Mouse (Mus musculus) kidney, embryonic 16.5 days (tissue): ENCODE data around the gene Zbtb16. TPM values are rescaled to one million over a fixed set of nuclear protein-coding genes. Genes with fewer than 3 reads are reported as not detected.
A peak's percentile ranks its signal among the peaks of the same experiment; 100 is the strongest.

Experiments used
- ATAC-seq: fragments of 200-750 bp; cut with Nextera tagmentation; 2 replicates; pipeline ENCODE4 v1.8.0; 2017; ENCODE audit warnings: moderate TSS enrichment; ENCODE audit not compliant: low FRiP score, low TSS enrichment
- H3K27ac ChIP-seq: fragments of 300-500 bp; sonication (generic); 2 replicates; pipeline ENCODE4 v1.5.1; 2014; ENCODE audit warnings: low read length
- H3K27me3 ChIP-seq: fragments of 300-500 bp; sonication (generic); 2 replicates; pipeline ENCODE4 v1.6.1; 2014; ENCODE audit warnings: low read length, control low read depth, mixed read lengths; ENCODE audit not compliant: insufficient read depth
- H3K36me3 ChIP-seq: fragments of 300-500 bp; sonication (generic); 2 replicates; pipeline ENCODE4 v1.6.1; 2014; ENCODE audit warnings: low read length, control low read depth, mixed read lengths; ENCODE audit not compliant: insufficient read depth
- H3K4me1 ChIP-seq: fragments of 300-500 bp; sonication (generic); 2 replicates; pipeline ENCODE4 v1.6.1; 2014; ENCODE audit warnings: low read length, control low read depth, mixed read lengths; ENCODE audit not compliant: insufficient read depth
- H3K4me2 ChIP-seq: fragments of 300-500 bp; sonication (generic); replicated peaks from 2 replicates; pipeline ENCODE4 v1.6.1; 2014; ENCODE audit warnings: low read depth, low read length
- H3K4me3 ChIP-seq: fragments of 300-500 bp; sonication (generic); 2 replicates; pipeline ENCODE4 v1.5.1; 2014; ENCODE audit warnings: mild to moderate bottlenecking, low read length
- H3K9ac ChIP-seq: fragments of 300-500 bp; sonication (generic); replicated peaks from 2 replicates; pipeline ENCODE4 v1.6.1; 2014; ENCODE audit warnings: low read length
- H3K9me3 ChIP-seq: fragments of 300-500 bp; sonication (generic); 2 replicates; pipeline ENCODE4 v1.6.1; 2016; ENCODE audit warnings: low read length, control low read depth
- WGBS: fragments of 180-500 bp; shearing (Covaris S2); extraction: QIAGEN DNeasy Blood & Tissue Kit; methylation state at CpG from one replicate; pipeline ENCODE4 v1.1.7; 2014; 5-methylcytosine and 5-hydroxymethylcytosine counted together
- polyA plus RNA-seq: library from polyadenylated mRNA; unstranded; fragments of >200 nt; fragmentation: Nextera tagmentation; extraction: Ambion mirVana; gene quantifications from 2 replicates; pipeline ENCODE4 v1.2.1, GENCODE M21; 2015

The Zbtb16 gene
- polyA plus RNA-seq, 1 experiment from 2014 or later: 1.8 TPM

DNA sequence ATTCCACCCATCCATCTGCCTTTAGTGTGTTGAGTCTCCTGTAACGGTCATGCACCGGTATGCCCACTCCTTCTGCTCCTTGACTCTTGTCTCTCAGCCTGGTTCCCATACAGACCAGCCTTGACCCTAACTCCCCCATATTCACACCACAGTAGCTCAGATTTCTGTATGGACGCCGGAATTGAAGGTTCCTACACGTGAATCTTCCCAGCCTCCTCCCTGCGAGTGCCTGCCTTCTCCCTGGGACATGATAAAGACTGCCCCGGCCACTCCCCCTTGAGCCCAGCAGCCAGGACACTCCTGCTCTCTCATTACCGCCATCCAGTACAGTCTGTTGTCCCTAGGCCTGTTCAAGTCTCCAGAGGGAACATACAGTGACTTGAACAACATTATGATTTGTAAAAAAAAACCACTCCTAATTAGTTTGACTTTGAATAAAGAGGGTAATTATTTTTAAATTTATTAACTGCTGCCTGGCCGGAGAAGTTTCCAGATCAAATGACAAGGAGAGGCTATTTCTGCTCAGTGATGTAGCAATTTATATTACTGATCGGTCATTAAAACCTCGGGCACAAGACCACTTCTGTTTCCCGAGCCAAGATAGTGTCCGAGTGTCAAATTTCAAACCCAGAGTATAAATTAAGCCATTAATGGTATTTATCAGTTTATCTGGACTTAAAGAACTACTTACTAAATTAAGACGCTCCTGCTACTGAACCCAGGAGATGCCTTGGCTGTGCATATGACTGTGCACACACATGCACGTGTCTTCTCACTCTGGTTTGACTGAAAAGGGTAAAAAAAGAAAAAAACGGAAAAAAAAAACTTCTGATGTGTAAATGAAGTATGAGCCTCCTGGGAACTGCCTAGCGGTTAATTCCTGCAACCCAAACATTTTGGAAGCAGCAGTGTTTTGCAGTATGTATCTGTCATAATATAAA lies 125.4 kb downstream of the Zbtb16 start:
- Histone ChIP-seq H3K4me3 (no peak overlapping the region), H3K27me3 (peaks cover 3% of the 10 kb centered on the region; the same call in 1 of the 2 replicates), H3K9ac (no peak overlapping the region), H3K4me1 (peaks cover 27% of the 10 kb centered on the region), H3K36me3 (no peaks in the 10 kb centered on the region), H3K4me2 (peak overlapping the region; percentile 26; the same call in 1 of the 2 replicates), H3K27ac (peak overlapping the region; percentile 12; the same call in 1 of the 2 replicates), H3K9me3 (no peaks in the 10 kb centered on the region)
- ATAC-seq: peak; percentile 70
- 11% methylated on average over 17 of the region's 17 CpGs for WGBS

DNA sequence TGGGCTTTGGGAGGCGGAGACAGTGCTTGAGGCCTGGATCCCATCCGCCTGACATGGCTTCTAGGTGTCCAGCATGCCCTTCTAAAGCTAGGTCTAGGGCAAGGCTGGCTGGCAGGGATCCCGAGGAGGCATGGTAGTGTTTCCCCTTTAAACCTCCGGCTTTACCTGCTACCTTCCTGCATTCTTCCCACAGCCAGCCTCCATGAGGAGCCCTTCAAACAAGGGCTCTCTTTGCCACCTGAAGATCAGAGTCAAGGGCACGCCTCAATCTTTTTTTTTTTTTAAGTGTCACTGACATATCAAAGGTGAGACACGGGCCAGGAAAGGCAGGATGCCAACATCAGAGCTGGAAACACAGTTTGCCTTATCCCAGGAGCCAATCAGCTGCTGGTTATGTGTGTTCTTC lies 128.2 kb downstream of the Zbtb16 start:
- Histone ChIP-seq H3K27ac (no peak overlapping the region), H3K4me1 (peaks cover 27% of the 10 kb centered on the region), H3K27me3 (peaks cover 3% of the 10 kb centered on the region; the same call in 1 of the 2 replicates), H3K36me3 (no peaks in the 10 kb centered on the region), H3K4me3 (no peak overlapping the region), H3K9ac (no peak overlapping the region), H3K9me3 (no peaks in the 10 kb centered on the region), H3K4me2 (no peak overlapping the region)
- no peak for ATAC-seq
- WGBS: 85% methylated on average over 6 of the region's 6 CpGs

DNA sequence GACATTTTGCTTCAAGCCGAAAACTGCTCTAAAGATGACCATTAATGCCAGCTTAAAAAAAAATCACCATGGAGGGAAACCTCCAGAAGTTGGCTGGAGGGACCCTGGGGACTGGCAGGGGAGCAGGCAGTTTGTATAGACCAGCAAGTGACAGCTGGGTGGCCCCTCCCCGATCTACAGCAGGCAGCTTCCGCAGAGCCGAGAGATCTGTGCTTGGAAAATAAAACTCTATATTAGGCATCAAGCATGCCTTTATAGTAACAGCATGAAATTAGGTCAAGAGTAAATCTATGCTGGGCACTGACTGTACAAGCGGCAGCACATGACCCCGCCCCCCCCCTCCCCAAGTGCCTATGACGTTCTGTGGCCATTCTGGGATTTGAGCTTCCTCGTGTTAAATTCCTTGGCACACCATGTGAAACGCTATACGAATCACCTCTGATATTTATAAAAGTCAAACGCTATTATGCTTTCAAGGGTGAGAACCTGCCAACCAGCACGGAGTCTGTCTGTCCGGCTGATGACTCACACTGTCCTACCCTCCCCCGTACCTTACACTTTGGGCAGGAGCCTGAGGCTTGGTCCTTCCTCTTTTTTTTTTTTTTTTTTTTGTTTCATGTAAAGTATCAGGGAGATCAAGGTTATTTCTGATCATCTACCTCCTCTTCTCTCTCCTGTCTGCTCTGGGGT lies 128.7 kb downstream of the Zbtb16 start:
- H3K36me3 ChIP-seq: no peaks in the 10 kb centered on the region
- 43% methylated on average over 14 of the region's 14 CpGs for WGBS
- peaks cover 3% of the 10 kb centered on the region; the same call in 1 of the 2 replicates for H3K27me3 ChIP-seq
- H3K9me3 ChIP-seq: no peaks in the 10 kb centered on the region
- ATAC-seq: no peak
- no peak overlapping the region for H3K27ac ChIP-seq
- peaks cover 27% of the 10 kb centered on the region for H3K4me1 ChIP-seq
- H3K4me2 ChIP-seq: peak overlapping the region; percentile 34
- H3K9ac ChIP-seq: no peak overlapping the region
- no peak overlapping the region for H3K4me3 ChIP-seq

DNA sequence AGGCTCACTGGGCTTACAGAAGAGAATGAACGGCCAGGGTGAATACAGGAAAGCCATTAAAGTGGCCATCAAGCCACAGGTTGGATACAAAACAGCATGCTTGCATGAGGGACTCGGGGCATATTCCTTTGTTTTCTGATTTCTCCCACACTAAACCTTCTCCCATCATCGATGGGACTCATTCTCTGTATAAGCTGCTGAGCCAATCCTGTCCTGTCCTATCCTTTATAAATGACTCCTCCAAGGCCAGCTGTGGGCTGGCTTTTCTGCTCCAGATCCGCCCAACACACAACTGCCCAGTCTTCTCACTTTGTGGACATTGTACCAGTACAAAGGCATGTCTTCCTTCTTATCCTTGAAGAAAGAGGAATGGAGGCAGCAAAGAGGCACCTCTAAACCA lies 134.7 kb downstream of the Zbtb16 start:
- Histone ChIP-seq H3K27me3 (peaks cover 5% of the 10 kb centered on the region; the same call in 1 of the 2 replicates), H3K9ac (no peak overlapping the region), H3K27ac (no peak overlapping the region), H3K4me2 (no peak overlapping the region), H3K4me1 (peaks cover 8% of the 10 kb centered on the region), H3K4me3 (no peak overlapping the region), H3K36me3 (no peaks in the 10 kb centered on the region), H3K9me3 (no peaks in the 10 kb centered on the region)
- no peak for ATAC-seq
- 73% methylated on average over 4 of the region's 4 CpGs for WGBS

- ATAC-seq: no peak
- no peak overlapping the region for H3K27ac ChIP-seq
Measured at GRCm38 (mm10) chr9:48700871-48701270, 135.2 kb downstream of the Zbtb16 start.

GRCm38 (mm10) chr9:48697470-48697815 lies 138.6 kb downstream of the Zbtb16 start:
- no peaks in the 10 kb centered on the region for H3K36me3 ChIP-seq
- no peak overlapping the region for H3K27ac ChIP-seq
- no peak overlapping the region for H3K4me3 ChIP-seq
- no peak overlapping the region for H3K4me2 ChIP-seq
- ATAC-seq: no peak
- peaks cover 26% of the 10 kb centered on the region for H3K4me1 ChIP-seq
- H3K9ac ChIP-seq: no peak overlapping the region
- WGBS: 76% methylated on average over 2 of the region's 2 CpGs
- H3K27me3 ChIP-seq: peaks cover 9% of the 10 kb centered on the region
- H3K9me3 ChIP-seq: no peaks in the 10 kb centered on the region

More at GRCm38 (mm10) chr9:48700871-48701270, 135.2 kb downstream of the Zbtb16 start:
- H3K9me3 ChIP-seq: no peaks in the 10 kb centered on the region
- H3K4me3 ChIP-seq: no peak overlapping the region
- WGBS: 46% methylated on average over 8 of the region's 8 CpGs
- H3K4me2 ChIP-seq: no peak overlapping the region
- no peak overlapping the region for H3K9ac ChIP-seq
- no peaks in the 10 kb centered on the region for H3K36me3 ChIP-seq
- H3K4me1 ChIP-seq: peaks cover 12% of the 10 kb centered on the region
- peaks cover 5% of the 10 kb centered on the region; the same call in 1 of the 2 replicates for H3K27me3 ChIP-seq

GRCm38 (mm10) chr9:48696731-48697469 lies 139.1 kb downstream of the Zbtb16 start:
- Histone ChIP-seq H3K9me3 (no peaks in the 10 kb centered on the region), H3K27me3 (peaks cover 9% of the 10 kb centered on the region), H3K4me3 (no peak overlapping the region), H3K27ac (no peak overlapping the region), H3K4me1 (peaks cover 26% of the 10 kb centered on the region), H3K9ac (no peak overlapping the region), H3K4me2 (no peak overlapping the region), H3K36me3 (no peaks in the 10 kb centered on the region)
- no peak for ATAC-seq
- 45% methylated on average over 12 of the region's 12 CpGs for WGBS

DNA sequence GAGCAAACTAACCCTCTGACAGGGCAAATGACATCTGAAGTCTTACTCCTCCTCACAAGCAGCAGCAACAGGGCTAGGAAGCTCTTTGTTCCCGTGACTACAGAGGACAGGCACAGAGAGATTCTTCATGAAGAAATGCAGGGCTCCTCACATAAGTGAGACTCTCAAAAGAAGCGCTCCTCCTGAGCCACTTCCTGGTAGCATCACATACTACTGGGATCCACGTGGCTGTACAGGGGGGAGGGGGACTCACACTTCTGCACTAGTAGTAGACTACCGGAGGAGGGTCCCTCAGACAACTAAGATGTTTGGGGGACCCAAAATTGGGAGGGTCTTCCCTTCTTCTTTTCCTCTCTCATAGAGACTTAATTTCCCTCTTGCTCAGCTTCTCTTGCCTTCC lies 139.7 kb downstream of the Zbtb16 start:
- Histone ChIP-seq H3K27ac (no peak overlapping the region), H3K9me3 (no peaks in the 10 kb centered on the region), H3K4me1 (peaks cover 26% of the 10 kb centered on the region), H3K4me3 (no peak overlapping the region), H3K9ac (no peak overlapping the region), H3K27me3 (peaks cover 9% of the 10 kb centered on the region), H3K36me3 (no peaks in the 10 kb centered on the region), H3K4me2 (no peak overlapping the region)
- 47% methylated on average over 4 of the region's 4 CpGs for WGBS
- ATAC-seq: no peak

DNA sequence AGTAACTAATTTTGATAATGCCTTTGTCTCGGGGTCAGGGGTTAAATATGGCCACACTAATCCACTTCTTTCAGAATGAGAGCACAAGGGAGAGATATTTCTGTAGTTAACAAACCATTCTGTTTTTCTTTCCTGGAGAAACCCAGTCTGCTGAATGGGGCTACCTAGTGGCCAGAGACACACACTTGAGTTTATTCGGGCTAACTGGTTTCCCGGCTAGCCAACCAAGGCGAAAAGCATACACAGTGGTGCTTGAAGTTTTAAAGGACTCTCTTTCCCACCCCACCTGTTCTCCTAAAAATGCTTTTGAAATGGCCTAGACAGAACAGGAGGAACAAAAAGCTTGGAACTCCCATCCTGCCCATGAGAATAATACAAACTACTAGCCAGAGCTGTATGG lies 140.2 kb downstream of the Zbtb16 start:
- no peak for ATAC-seq
- 71% methylated on average over 4 of the region's 4 CpGs for WGBS
- no peak overlapping the region for H3K9ac ChIP-seq
- no peaks in the 10 kb centered on the region for H3K36me3 ChIP-seq
- no peaks in the 10 kb centered on the region for H3K9me3 ChIP-seq
- H3K4me1 ChIP-seq: peaks cover 26% of the 10 kb centered on the region
- peaks cover 9% of the 10 kb centered on the region for H3K27me3 ChIP-seq
- no peak overlapping the region for H3K4me2 ChIP-seq
- no peak overlapping the region for H3K4me3 ChIP-seq
- no peak overlapping the region for H3K27ac ChIP-seq
